Mouse (Mus musculus) c-Kit-negative CD71-positive TER-119-positive erythroid progenitor cells, embryonic 14.5 days (primary cell): ENCODE measurements around the gene Nyap1.
"Not testable (repeated sequence)": the region's sequence is repeated elsewhere in the genome, so short reads cannot be mapped to it uniquely, and the experiment has no call there.

ENCODE experiments used
- DNase-seq: peaks from one replicate; pipeline ENCODE4 v3.0.0-alpha.2; 2013; ENCODE audit warnings: low read depth, low spot score

Nyap1 gene

DNA sequence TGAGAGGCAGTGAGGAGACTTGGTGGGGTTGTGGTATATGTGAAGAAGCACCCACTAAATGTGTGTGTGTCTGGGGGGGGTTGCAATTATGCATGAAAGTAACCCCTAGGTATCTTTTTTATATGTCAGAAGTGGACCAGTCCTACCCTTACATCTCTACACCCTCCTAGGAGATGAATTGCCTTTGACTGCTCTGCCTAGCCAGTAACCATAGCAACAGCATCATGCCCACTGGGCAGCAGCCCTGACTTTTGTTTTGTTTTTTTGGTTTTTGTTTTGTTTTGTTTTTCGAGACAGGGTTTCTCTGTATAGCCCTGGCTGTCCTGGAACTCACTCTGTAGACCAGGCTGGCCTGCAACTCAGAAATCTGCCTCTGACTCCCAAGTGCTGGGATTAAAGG lies 27.1 kb upstream of the Nyap1 start:
- DNase-seq, result no peak

DNA sequence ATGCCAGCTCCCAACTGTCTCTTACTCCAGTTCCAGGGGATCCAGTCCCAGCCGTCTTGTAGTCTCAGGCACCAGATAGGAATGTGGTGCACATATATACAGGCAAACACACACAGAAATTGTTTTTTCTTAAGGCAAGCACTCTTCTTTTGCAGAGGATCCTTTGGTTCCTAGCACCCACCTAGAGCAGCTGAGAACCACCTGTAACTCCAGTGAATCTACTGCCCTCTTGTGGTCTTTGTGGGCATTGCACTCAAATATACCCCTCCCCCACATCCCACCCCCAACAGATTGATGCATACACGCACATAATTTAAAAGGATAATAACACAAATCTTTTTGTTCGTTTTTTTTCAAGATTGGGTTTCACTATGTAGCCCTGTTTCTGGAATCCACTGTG lies 24.9 kb upstream of the Nyap1 start:
- DNase-seq, result no peak

DNA sequence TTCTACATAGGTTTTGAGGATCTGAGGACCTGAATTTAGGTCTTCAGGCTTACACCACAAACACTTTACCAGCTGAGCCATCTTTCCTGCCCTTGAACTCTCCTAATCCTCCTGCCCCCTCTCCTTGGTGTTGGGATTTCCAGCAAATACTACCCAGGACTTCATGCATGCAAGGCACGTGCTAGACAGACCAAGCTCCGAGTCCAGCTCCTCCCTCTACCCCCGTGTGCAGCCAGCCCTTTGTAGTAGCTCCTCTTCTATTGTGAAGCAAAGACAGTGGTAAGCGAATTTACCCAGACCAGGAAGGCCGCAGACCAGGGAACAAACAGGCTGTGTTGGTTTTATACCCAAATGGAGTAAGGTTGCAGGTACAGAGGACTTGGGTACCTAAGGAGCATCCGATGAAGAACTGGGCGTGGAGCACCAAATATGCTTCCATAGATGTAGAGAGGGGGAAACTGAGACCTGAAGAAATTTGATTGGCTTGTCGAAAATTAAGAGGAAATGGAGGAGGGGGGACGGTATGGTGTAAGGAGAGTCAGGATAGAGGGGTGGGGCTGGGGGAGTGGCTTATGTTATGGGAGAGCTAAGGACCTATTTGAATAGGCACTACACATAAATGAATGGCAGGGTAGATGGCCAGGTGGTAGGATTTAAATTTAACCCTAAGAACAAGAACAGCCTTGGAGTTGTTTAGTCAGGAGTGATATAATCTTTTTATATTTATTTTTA lies 23.4 kb upstream of the Nyap1 start:
- no peak for DNase-seq

DNA sequence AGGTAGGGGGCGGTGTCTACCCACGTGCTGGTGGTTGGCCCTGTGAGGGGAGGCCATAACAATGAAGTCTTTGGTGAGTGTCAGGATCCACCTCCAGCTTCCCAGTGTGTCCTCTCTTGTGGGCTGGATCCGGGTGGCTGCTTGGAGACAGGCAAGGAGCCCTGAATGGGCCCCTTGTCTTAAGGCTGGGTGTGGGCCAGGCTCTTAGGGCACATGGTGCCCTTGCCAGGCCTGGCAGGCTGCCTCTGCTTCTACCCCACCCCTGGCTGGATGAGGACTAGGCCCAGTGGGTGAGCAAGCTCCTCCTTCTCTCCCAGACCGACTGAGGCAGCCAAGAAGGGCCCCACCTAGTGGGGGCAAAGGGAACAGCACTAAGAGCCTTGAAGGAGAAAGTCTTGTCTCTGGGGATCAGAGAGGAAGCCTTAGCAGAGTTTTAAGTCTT lies 18.6 kb upstream of the Nyap1 start:
- peak; percentile 73 for DNase-seq

DNA sequence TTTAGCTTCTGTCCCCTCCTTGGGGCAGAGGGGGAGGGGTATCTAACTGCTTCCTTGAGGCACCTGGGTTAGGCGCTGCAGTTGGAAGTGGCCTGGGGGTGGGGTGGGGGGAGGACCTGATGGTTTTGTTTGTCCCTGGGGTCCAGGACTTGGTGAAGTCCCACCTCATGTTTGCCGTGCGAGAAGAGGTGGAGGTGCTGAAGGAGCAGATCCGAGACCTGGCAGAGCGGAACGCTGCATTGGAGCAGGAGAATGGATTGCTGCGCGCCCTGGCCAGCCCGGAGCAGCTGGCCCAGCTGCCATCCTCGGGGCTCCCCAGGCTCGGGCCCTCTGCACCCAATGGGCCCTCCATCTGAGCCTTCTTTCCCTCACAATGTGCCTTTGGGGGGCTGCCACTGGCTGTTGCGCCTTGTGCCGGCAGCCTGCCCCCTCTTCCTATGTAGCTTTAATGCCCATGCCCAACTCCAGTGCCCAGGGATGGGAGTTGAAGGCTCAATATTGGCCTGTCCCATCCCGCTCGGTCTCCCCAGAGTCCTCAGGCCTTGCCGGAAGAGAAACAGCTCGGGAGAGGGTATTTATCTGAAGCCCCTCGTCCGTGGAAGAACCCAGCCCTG lies 17.6 kb upstream of the Nyap1 start:
- no peak for DNase-seq

DNA sequence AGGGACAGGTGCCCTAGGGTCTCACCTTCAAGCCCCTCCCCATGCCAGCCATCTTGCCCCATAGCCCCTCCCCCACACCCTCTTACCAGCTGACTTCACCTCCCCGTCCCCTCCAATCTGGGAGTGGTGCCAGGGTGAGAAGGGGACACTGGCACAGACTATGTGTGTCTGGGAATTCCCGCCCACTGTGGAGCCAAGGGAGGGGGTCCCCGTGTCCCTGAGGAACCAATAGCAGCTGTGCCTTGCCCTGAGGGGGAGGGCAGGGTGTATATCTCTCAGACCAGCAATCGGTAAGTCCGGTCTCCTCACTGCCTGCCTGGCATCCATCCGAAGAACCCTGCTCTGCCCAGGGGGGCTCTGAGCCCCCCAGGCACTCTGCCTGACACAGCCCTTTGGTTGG lies 16.5 kb upstream of the Nyap1 start:
- no peak for DNase-seq

DNA sequence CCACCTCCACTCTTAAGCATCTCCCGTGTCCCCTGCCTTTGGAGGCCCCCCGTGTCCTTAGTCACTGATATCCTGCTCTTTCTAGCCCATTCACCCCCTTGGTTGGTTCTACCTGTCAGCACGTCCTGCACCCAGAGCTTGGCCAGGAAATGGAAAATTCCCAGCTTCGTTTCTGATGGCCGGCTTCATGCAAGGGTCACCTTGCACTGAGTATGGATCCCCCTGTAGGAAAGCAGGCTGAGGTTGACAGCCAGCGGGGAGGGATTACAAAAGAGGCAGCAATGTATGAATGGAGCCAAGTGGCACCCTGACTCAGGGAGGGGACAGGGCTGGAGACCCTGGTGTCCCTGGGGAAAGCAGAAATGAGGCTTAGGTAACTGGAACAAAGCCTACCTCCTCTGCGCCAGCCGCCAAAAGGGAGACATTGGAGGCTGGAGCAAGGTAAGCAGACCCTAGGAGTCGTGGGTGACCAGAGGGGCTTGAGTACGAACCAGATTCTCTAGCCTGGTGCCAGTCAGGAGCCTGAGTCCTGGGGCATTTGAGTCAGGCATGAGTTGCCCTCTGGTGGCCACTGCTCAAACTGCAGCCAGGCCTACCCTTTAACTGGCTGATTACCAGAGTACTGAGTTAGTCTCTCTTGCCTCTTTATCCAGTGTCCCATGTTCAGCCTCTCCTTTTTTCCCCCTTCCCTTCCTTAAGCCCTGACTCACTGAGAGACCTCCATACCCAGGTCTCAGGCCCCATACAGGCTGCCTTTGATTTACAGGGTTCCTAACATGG lies 15.7 kb upstream of the Nyap1 start:
- peak; percentile 77 for DNase-seq

DNA sequence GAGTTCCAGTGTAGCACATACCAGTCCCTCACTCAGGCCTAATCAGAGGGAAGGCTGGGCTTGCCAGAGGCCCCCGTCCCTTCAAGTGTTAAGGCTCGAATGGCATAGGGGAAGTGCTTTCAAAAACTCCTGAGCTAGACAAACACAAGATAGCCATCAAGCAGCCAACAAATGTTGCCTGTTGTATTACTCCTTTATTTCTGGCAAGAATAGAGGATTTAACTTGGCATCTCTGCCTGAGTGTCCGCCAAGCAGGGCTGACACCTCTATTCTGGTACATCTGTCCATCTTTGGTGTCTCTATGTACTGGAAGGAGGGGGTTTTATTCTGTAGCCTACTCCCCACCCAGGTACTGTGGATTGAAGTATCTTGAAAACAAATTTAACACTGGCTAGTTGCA lies 14.7 kb upstream of the Nyap1 start:
- DNase-seq, result no peak

DNA sequence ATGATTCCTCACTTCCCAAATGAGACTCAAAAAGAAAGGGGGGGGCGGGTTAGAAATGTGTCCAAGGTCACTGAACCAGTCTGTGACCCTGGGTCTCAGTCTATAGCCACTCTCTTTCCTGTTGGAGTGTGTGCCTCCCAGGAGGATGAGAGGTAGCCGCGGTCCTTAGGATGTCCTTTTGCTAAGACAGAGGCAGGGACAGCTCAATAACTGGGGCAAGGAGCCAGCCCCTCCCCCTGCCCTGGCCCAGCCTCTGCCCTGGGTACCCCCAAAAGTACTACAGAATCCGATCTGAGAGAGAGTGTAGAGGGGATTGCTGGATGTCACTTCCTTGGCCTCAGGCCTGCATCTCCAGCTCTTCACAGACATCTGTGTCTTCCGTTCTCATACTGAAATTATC lies 14.0 kb upstream of the Nyap1 start:
- DNase-seq, result no peak

DNA sequence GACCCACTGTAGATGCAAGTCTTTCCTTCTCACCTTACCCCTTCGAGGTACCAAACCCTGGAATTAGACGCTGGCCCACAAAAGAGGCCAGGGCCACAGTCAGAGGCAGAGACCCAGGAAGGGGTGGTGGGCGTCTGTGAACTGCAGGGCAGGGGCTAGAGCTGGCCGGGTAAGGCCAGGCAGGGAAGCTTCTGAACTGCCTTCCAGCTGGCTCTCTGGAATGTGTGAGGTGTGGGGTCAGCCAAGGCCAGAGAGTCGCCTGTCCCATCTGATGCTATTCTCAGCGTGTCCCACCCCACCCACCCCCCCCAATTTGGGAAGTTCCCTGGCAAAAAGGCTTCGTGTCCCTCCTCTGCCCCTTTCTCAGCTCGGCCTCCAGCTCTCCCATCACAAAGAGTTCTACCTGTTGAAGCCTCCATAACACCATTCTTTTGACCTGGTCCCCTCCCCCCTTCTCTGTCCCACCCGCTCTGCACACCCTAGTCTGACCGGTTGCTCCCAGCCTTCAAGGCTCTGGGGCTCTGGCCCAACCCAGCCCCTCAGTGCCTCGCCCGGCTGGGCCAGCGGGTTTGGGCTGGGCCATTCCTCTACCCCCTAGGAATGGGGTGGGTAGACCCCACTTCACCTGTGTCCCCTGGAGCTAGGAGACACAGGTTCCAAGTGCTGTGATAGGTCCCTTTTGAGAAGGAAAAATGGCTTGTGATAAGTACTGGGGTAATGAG lies 11.9 kb upstream of the Nyap1 start:
- DNase-seq, result no peak

DNA sequence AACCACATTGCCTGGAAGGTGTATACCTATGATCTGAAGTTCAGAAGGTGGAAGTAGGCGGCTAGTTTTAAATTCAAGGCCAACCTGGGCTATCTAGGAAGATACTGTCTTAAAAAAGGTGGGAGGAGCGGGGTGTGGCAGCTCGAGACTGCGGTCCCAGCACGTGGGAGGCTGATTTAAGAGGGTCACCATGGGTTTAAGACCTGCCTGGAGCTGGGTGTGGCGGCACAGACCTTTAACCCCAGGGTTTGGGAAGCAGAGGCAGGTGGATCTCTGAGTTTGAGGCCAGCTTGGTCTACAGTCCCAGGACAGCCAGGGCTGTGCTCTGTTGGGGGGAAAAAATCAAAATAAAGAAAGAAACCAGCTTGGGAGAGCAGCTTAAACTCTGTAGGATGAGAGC lies 10.6 kb upstream of the Nyap1 start:
- DNase-seq, result no peak

DNA sequence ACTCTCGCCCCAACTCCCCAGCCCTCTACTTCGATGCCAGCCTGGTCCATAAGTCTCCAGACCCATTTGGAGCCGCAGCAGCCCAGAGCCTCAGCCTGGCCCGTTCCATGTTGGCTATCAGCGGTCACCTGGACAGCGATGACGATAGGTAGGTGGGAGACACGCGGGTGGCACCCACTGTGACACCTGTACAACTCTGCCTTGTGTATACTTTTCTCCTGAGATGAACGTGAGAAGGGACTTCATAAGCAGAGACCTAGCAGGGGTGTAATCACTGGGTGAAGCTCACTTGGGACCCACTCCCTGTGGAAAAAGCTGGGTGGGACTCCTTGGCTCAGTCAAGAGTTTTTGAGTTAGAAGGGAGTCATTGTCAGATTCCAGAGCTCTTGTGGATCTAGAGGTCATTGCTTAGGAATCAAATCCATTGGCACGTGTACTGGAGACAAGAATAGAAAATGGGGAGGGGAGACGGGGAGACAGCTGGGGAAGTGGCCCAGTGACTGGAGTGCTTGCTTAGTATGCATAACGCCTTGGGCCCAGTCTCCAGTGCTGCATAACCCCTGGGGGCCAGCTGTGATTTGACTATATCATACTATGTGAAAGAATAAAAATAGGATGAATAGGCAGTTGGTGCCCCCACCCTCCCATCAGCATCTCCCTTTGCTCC lies 9.9 kb upstream of the Nyap1 start:
- no peak for DNase-seq

DNA sequence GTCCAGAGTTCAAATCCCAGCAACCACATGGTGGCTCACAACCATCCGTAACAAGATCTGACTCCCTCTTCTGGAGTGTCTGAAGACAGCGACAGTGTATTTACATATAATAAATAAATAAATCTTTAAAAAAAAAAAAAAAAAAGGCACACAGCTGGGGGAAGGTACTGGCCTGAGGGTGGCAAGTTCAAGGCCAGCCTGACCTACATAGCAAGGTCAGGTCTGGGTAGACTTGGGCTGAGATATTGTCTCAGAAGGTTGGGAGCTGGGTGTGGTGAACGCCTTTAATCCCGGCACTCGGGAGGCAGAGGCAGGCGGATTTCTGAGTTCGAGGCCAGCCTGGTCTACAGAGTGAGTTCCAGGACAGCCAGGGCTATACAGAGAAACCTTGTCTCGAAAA lies 8.8 kb upstream of the Nyap1 start:
- DNase-seq, result not testable (repeated sequence)

DNA sequence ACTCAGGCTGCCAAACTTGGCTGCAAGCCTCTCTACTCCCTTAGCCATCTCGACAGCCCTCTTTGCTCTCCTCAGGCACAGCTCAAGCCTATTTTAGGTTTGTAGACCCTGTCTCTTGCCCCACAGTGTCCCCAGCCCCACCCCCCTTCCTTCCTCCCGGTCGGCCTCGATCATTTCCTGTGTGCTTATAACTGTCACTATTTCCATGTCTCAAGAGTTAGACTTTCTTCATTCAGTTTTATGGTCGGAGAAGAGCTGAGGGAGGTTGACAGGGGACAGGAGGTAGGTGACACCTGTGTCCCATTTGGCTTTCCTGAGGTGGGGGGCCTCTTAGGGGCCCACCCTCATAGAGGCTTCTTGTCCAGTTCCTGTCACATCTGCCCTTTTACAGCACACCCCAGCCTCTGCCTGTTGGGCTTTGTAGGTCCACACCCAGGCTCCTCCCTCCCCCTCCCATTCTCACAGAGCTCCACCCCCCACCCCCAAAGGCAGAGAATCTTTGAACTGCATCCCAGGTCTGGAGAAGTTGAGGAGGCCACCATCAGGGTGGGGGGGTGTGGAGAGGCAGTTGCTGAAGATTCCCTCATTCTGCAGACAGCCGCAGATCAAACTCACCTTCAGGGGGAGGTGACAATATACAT lies 7.9 kb upstream of the Nyap1 start:
- no peak for DNase-seq

DNA sequence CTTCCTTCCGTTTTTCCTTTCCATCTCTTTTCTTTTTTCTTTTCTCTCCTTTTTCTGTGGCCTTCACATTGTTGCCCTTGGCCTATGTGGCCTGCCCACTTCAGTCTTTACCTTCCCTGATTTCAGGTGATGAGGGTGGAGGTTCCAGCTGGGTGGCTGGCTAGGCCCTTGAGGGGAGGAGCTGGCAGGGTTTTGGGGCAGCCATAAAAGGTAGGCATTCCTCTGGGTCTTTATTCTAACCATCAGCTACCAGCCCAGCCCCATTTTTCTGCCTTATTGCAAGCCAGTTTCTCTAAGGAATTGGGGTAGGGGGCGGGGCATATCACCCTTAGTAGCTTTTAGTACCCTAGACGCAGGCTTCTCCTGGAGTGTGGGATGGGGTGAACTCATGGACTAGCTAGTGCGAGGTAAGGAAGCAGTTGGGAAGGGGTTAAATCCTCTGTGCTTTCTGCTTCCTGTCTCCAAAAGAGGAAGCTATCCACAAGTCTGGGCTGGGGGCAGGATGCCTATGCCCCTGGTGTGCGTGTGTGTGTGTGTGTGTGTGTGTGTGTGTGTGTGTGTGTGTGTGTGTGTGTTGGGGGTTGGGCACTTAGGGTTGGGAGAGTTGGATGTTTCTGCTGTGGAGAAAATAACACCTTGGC lies 6.8 kb upstream of the Nyap1 start:
- DNase-seq, result no peak

DNA sequence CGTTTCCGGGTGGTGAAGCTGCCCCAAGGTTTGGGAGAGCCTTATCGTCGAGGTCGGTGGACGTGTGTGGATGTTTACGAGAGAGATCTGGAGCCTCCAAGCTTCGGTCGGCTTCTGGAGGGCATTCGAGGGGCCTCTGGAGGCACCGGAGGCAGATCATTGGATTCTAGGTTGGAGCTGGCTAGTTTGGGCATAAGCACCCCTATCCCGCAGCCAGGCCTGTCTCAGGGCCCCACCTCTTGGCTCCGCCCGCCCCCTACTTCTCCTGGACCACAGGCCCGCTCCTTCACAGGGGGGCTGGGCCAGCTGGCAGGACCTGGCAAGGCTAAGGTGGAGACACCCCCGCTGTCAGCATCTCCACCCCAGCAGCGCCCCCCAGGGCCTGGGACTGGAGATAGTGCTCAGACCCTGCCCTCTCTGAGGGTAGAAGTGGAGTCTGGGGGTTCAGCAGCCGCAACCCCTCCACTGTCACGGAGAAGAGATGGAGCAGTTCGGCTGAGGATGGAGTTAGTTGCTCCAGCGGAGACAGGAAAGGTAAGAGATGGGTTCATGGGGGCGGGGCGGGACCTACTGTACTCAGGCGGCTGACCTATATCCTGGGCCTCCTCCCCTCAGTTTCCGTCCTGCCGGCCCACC lies 6.0 kb upstream of the Nyap1 start:
- no peak for DNase-seq

DNA sequence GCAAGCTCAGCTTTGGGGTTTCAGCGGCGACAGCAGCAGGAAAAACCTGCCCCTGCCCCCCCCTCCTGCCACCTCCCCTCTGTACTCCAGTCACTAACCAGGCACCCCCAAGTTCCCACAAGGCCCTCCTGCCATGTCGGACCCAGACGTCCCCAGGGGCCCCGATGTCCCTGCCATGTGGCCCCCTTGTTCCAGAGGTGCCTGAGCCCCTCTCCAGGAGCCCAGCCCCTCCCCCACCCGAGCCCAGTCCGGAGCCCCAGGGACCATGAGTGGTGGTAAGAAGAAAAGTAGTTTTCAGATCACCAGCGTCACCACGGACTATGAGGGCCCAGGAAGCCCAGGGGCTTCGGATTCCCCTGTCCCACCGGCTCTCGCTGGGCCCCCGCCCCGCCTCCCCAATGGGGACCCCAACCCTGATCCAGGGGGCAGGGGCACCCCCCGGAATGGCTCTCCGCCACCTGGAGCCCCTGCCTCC lies 5.5 kb upstream of the Nyap1 start:
- no peak for DNase-seq

DNA sequence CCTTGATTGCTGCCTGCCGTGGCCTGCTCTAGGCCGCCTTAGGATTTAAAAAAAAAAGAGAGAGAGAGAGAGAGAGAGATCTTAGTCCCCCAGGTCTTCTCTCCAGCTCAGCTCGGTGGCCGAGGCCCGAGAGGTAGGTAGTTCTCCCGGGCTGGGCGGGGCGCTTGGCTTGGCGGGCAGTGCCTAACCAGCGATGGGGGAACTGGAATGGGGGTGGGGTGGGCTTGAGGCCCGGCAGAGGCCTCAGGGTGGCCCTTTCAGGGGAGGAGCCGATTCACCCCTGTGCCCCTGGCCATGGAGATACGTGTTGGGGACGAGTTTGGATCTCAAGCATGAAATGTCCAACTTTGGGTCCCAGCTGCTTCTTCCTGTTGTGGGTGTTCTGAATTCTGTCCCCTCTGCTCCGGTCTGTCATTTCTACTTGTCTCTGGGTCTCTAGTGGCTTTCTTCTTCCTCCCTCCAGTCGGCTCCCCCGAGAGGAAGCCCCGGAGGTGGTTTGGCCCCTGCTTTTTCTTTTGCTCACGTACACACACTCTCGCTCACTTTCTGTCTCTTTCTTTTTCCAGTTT lies 5.0 kb upstream of the Nyap1 start:
- DNase-seq, result peak; percentile 55
